Mouse (Mus musculus): ENCODE measurements around the gene Sdhc.

GRCm38 (mm10) chr1:171183025-171183424 is 32.6 kb upstream of the Sdhc start:
- TF ChIP-seq CTCF (IDR thresholded peaks at IDR 0.05; ENCODE audit: low read depth) (no peak), EP300 (IDR thresholded peaks at IDR 0.05; ENCODE audit: low read depth) (no peak)
